ENCODE assay signal across 8 mouse cellular contexts in genomic region chr1:86154133-86154823, GRCm38 (mm10). TPM values are rescaled to one million over a fixed set of nuclear protein-coding genes. Genes with fewer than 3 reads are reported as not detected.
DNase-seq lines count a peak whose midpoint lies in the region; ATAC-seq and TF ChIP-seq lines count a peak whose summit lies in the region.

Gene Armc9 (plus strand): TSS chr1:86154780.

- TF ChIP-seq CTCF in lung, postnatal 0 days (IDR thresholded peaks at IDR 0.05), result no peak

- no peaks in the 10 kb centered on the region for H3K27me3 ChIP-seq in hindbrain, embryonic 10.5 days (ENCODE audit: insufficient read depth, poor library complexity, severe bottlenecking)
- H3K27me3 ChIP-seq in lung, postnatal 0 days (replicated peaks; ENCODE audit: insufficient read depth, low read length), result no peaks in the 10 kb centered on the region

- H3K4me2 ChIP-seq in lung, postnatal 0 days (replicated peaks; ENCODE audit: low read depth, low read length), result peak within 1 kb of the TSS; percentile 78

- H3K27ac ChIP-seq in hindbrain, embryonic 10.5 days, result peak within 1 kb of the TSS; percentile 87
- peak within 1 kb of the TSS; percentile 69 for H3K27ac ChIP-seq in lung, postnatal 0 days (ENCODE audit: low read length)

- peaks cover 20% of the 10 kb centered on the region for H3K4me1 ChIP-seq in hindbrain, embryonic 10.5 days (replicated peaks)
- H3K4me1 ChIP-seq in lung, postnatal 0 days (ENCODE audit: insufficient read depth, low read depth, low read length), result peaks cover 4% of the 10 kb centered on the region; the same call in 1 of the 2 replicates

- H3K9ac ChIP-seq in lung, postnatal 0 days (replicated peaks; ENCODE audit: low read depth), result peak within 1 kb of the TSS; percentile 49

- TF ChIP-seq EP300 in lung, postnatal 0 days (IDR thresholded peaks at IDR 0.05), result no peak

- peak; percentile 96 for DNase-seq in MEL-GATA-1-ER (ENCODE audit: extremely low read depth, low read depth)
- DNase-seq in cerebellum, adult 8-10 months, result peak; percentile 89
- peak; percentile 96 for DNase-seq in hindbrain, embryonic 10.5 days (ENCODE audit: low spot score)
- DNase-seq in layer of hippocampus, adult 9-11 months, result peak; percentile 97
- peak; percentile 99 for DNase-seq in lung, postnatal 0 days (ENCODE audit: low spot score)
- DNase-seq in ovary, postnatal 14 days (ENCODE audit: low spot score), result peak; percentile 87
- peak; percentile 96 for DNase-seq in thymus, postnatal 14 days

- no peaks in the 10 kb centered on the region for H3K9me3 ChIP-seq in hindbrain, embryonic 10.5 days
- H3K9me3 ChIP-seq in lung, postnatal 0 days (ENCODE audit: low read length), result no peaks in the 10 kb centered on the region

- peaks cover 24% of the 10 kb centered on the region; the same call in 1 of the 2 replicates for H3K36me3 ChIP-seq in hindbrain, embryonic 10.5 days
- H3K36me3 ChIP-seq in lung, postnatal 0 days (ENCODE audit: insufficient read depth, low read length), result no peaks in the 10 kb centered on the region

- 5% methylated on average over 40 of the region's 40 CpGs for WGBS in hindbrain, embryonic 10.5 days
- 3% methylated on average over 40 of the region's 40 CpGs for WGBS in lung, postnatal 0 days

- peak within 1 kb of the TSS; percentile 86 for H3K4me3 ChIP-seq in hindbrain, embryonic 10.5 days
- H3K4me3 ChIP-seq in lung, postnatal 0 days (ENCODE audit: low read depth, low read length), result peak within 1 kb of the TSS; percentile 73

- peak; percentile 99 for ATAC-seq in frontal cortex, adult (ENCODE audit: low TSS enrichment)
- peak; percentile 100 for ATAC-seq in lung, postnatal 0 days

RNA-seq across cellular contexts. Expression of gene Armc9, which starts in this region (rescaled TPM):
- 38.7 and 39.3 TPM in 2 replicates for polyA plus RNA-seq in hindbrain, embryonic 10.5 days (2016; fragmentation: Nextera tagmentation; extraction: Ambion mirVana)
- polyA plus RNA-seq in lung, postnatal 0 days (2015; fragmentation: Nextera tagmentation; extraction: Ambion mirVana), result 8.7 and 9.8 TPM in 2 replicates

Comparison
In these comparisons a context has a peak if more than half of its experiments do, and no peak if none do; other contexts are left out.
1. Peak in every context shown above with its lines: DNase-seq, ATAC-seq, H3K4me3 ChIP-seq and H3K27ac ChIP-seq.